Mouse (Mus musculus) MEL (cell line): ENCODE results near the gene 1700025G04Rik. TPM values are rescaled to one million over a fixed set of nuclear protein-coding genes. Genes with fewer than 3 reads are reported as not detected.

Experiments
- DNase-seq: peaks from one replicate; pipeline ENCODE4 v3.0.0; 2011; ENCODE audit warnings: low read depth, low spot score
- H3K27ac ChIP-seq: 2 replicates; pipeline ENCODE4 v1.5.1; 2012; ENCODE audit warnings: low read depth, mild to moderate bottlenecking, control low read depth, low read length, moderate library complexity; ENCODE audit not compliant: control insufficient read depth
- H3K27me3 ChIP-seq, 2 experiments: fragments of 150-350 bp in 1 of 2; sonication (generic) in 1 of 2; 2 replicates each; pipeline ENCODE4 v1.6.1; 2012; ENCODE audit warnings: low read length in 2 of 2, mild to moderate bottlenecking in 2 of 2, improper control_type of control experiment in 1 of 2, moderate library complexity in 1 of 2; ENCODE audit not compliant: insufficient read depth in 2 of 2, control insufficient read depth in 1 of 2
- H3K36me3 ChIP-seq, 2 experiments: 2 replicates each; pipeline ENCODE4 v1.6.1; 2012 to 2014; ENCODE audit warnings: low read length in 2 of 2, improper control_type of control experiment in 1 of 2, inconsistent platforms in 1 of 2, mild to moderate bottlenecking in 1 of 2; ENCODE audit not compliant: insufficient read depth in 2 of 2, control insufficient read depth in 1 of 2
- H3K4me1 ChIP-seq, 2 experiments: fragments of 150-350 bp in 1 of 2; sonication (generic) in 1 of 2; 2 replicates each; pipeline ENCODE4 v1.6.1; 2012; ENCODE audit warnings: low read length in 2 of 2, improper control_type of control experiment in 1 of 2, mild to moderate bottlenecking in 1 of 2; ENCODE audit not compliant: insufficient read depth in 2 of 2, control insufficient read depth in 1 of 2
- H3K4me3 ChIP-seq, 2 experiments: fragments of 150-350 bp in 1 of 2; sonication (generic) in 1 of 2; 2 replicates each; pipeline ENCODE4 v1.5.1; 2012; ENCODE audit warnings: low read depth in 2 of 2, low read length in 2 of 2, mild to moderate bottlenecking in 2 of 2, moderate library complexity in 2 of 2, control low read depth in 1 of 2, improper control_type of control experiment in 1 of 2; ENCODE audit not compliant: control insufficient read depth in 1 of 2, insufficient read depth in 1 of 2
- H3K79me2 ChIP-seq: 2 replicates; pipeline ENCODE4 v1.6.1; 2012; ENCODE audit warnings: mild to moderate bottlenecking, low read length, moderate library complexity; ENCODE audit not compliant: control insufficient read depth, poor library complexity, insufficient read depth
- H3K9ac ChIP-seq: 2 replicates; pipeline ENCODE4 v1.6.1; 2012; ENCODE audit warnings: low read depth, mild to moderate bottlenecking, control low read depth, low read length, moderate library complexity; ENCODE audit not compliant: control insufficient read depth, poor library complexity, severe bottlenecking
- H3K9me3 ChIP-seq: fragments of 150-350 bp; sonication (generic); replicated peaks from 2 replicates; pipeline ENCODE4 v1.6.1; 2012; ENCODE audit warnings: mild to moderate bottlenecking, low read length, improper control_type of control experiment, moderate library complexity; ENCODE audit not compliant: insufficient read depth
- BHLHE40 ChIP-seq: IDR thresholded peaks from 2 replicates; pipeline ENCODE4 v1.6.1; 2012; ENCODE audit warnings: low read depth, mild to moderate bottlenecking, inconsistent platforms, low read length, improper control_type of control experiment, borderline replicate concordance
- CHD1 ChIP-seq: IDR thresholded peaks from 2 replicates; pipeline ENCODE4 v1.6.1; 2012; ENCODE audit warnings: low read depth, mild to moderate bottlenecking, inconsistent platforms, low read length, improper control_type of control experiment
- EP300 ChIP-seq, 2 experiments: IDR thresholded peaks; 2 replicates each; pipeline ENCODE4 v1.6.1; 2011; ENCODE audit warnings: improper control_type of control experiment in 2 of 2, low read length in 2 of 2, low read depth in 1 of 2, mild to moderate bottlenecking in 1 of 2
- ETS1 ChIP-seq: IDR thresholded peaks from 2 replicates; pipeline ENCODE4 v1.6.1; 2012; ENCODE audit warnings: low read depth, mild to moderate bottlenecking, inconsistent platforms, low read length, improper control_type of control experiment, moderate library complexity
- GABPA ChIP-seq: IDR thresholded peaks from 2 replicates; pipeline ENCODE4 v1.6.1; 2012; ENCODE audit warnings: low read depth, mild to moderate bottlenecking, inconsistent platforms, low read length, improper control_type of control experiment, moderate library complexity
- GATA1 ChIP-seq: IDR thresholded peaks from 2 replicates; pipeline ENCODE4 v1.6.1; 2011; ENCODE audit warnings: low read depth, low read length, improper control_type of control experiment
- MAFK ChIP-seq: IDR thresholded peaks from 2 replicates; pipeline ENCODE4 v1.6.1; 2011; ENCODE audit warnings: low read depth, mild to moderate bottlenecking, low read length, improper control_type of control experiment, borderline replicate concordance
- MAZ ChIP-seq: IDR thresholded peaks from 2 replicates; pipeline ENCODE4 v1.6.1; 2012; ENCODE audit warnings: low read depth, mild to moderate bottlenecking, inconsistent platforms, low read length, improper control_type of control experiment
- MYC ChIP-seq: IDR thresholded peaks from 2 replicates; pipeline ENCODE4 v1.6.1; 2011; ENCODE audit warnings: low read depth, mild to moderate bottlenecking, low read length, improper control_type of control experiment, moderate library complexity
- POLR2A ChIP-seq, 2 experiments: IDR thresholded peaks; 2 replicates each; pipeline ENCODE4 v1.6.1; 2011 to 2012; ENCODE audit warnings: low read length in 2 of 2, mild to moderate bottlenecking in 2 of 2, control low read depth in 1 of 2, improper control_type of control experiment in 1 of 2, low read depth in 1 of 2, moderate library complexity in 1 of 2; ENCODE audit not compliant: control insufficient read depth in 1 of 2, insufficient read depth in 1 of 2, poor library complexity in 1 of 2
- RAD21 ChIP-seq: IDR thresholded peaks from 2 replicates; pipeline ENCODE4 v1.6.1; 2011; ENCODE audit warnings: mild to moderate bottlenecking, low read depth, low read length, improper control_type of control experiment
- RCOR1 ChIP-seq: IDR thresholded peaks from 2 replicates; pipeline ENCODE4 v1.6.1; 2012; ENCODE audit warnings: low read depth, mild to moderate bottlenecking, inconsistent platforms, low read length, improper control_type of control experiment
- SIN3A ChIP-seq: IDR thresholded peaks from 2 replicates; pipeline ENCODE4 v1.6.1; 2012; ENCODE audit warnings: low read length, improper control_type of control experiment, inconsistent platforms
- TAL1 ChIP-seq: IDR thresholded peaks from 2 replicates; pipeline ENCODE4 v1.6.1; 2012; ENCODE audit warnings: mild to moderate bottlenecking, inconsistent platforms, low read length, moderate library complexity, mixed read lengths
- TCF12 ChIP-seq: IDR thresholded peaks from 2 replicates; pipeline ENCODE4 v1.6.1; 2014; ENCODE audit warnings: low read depth, mild to moderate bottlenecking, inconsistent platforms, low read length, improper control_type of control experiment, moderate library complexity
- UBTF ChIP-seq: IDR thresholded peaks from 2 replicates; pipeline ENCODE4 v1.6.1; 2012; ENCODE audit warnings: low read depth, mild to moderate bottlenecking, inconsistent platforms, low read length, improper control_type of control experiment, moderate library complexity, borderline replicate concordance; ENCODE audit not compliant: insufficient read depth
- ZC3H11A ChIP-seq: IDR thresholded peaks from 2 replicates; pipeline ENCODE4 v1.6.1; 2012; ENCODE audit warnings: low read depth, mild to moderate bottlenecking, inconsistent platforms, low read length, improper control_type of control experiment
- ZKSCAN1 ChIP-seq: IDR thresholded peaks from 2 replicates; pipeline ENCODE4 v1.6.1; 2012; ENCODE audit warnings: low read depth, mild to moderate bottlenecking, inconsistent platforms, low read length, improper control_type of control experiment, moderate library complexity
- ZNF384 ChIP-seq: IDR thresholded peaks from 2 replicates; pipeline ENCODE4 v1.6.1; 2012; ENCODE audit warnings: low read depth, mild to moderate bottlenecking, inconsistent platforms, low read length, improper control_type of control experiment
- polyA plus RNA-seq, 2 experiments: library from polyadenylated mRNA; stranded (reverse) in 1 of 2; unstranded in 1 of 2; fragments of >175 nt in 1 of 2; fragments of >200 nt in 1 of 2; gene quantifications; 2 replicates each; pipeline versions ENCODE4 v1.2.1 to v1.2.4; 2012; ENCODE audit warnings: low replicate concordance in 2 of 2, low read depth in 1 of 2; ENCODE audit not compliant: insufficient read length in 2 of 2, insufficient read depth in 1 of 2, missing spikeins in 1 of 2
- total RNA-seq: library from RNA; depleted of rRNA; stranded (reverse); fragments of 300-350 nt; gene quantifications from 2 replicates; pipeline ENCODE4 v1.2.3, GENCODE M21; 2012

The 1700025G04Rik gene
- total and polyA plus RNA-seq, 3 experiments, result 0.04 to 0.91 TPM; not detected in 1

- Histone ChIP-seq H3K4me1 (peaks cover 28 to 38% of the 10 kb centered on the region in 2 experiments), H3K9ac (no peak overlapping the region), H3K36me3 (peaks cover 0 to 23% of the 10 kb centered on the region in 2 experiments; a peak in 2 of 4 replicates)
- TF ChIP-seq MAZ, result peak; percentile 50; the same call in 1 of the 2 replicates
- no peak for TF ChIP-seq UBTF
- TF ChIP-seq ZKSCAN1, result no peak
- no peak for TF ChIP-seq ZC3H11A
- no peak for TF ChIP-seq POLR2A (IDR thresholded peaks at IDR 0.05; ENCODE audit: control insufficient read depth in 1 of 2, insufficient read depth in 1 of 2, low read depth in 1 of 2, low read length in 2 of 2, poor library complexity in 1 of 2)
- TF ChIP-seq RCOR1, result peak; percentile 43; the same call in 1 of the 2 replicates
- TF ChIP-seq TCF12, result peak; percentile 88
- TF ChIP-seq ZNF384, result no peak
- TF ChIP-seq SIN3A, result peak; percentile 45
- peak; percentile 74 for TF ChIP-seq TAL1
- no peak for TF ChIP-seq MAFK
- no peak for TF ChIP-seq CHD1
- TF ChIP-seq MYC, result peak; percentile 42; the same call in 1 of the 2 replicates
- TF ChIP-seq RAD21, result no peak
- TF ChIP-seq GATA1, result peak; percentile 76
- TF ChIP-seq BHLHE40, result no peak
- peak; percentile 72 for TF ChIP-seq ETS1
- peak; percentile 66 to 72 for TF ChIP-seq EP300 (IDR thresholded peaks at IDR 0.05; ENCODE audit: low read depth in 1 of 2, low read length in 2 of 2)
- 0 out of 2 replicates have a peak, but pooled peaks have one; percentile 8 for TF ChIP-seq GABPA
- TF ChIP-seq, all 39 proteins: peak for 10
- no peaks in the 10 kb centered on the region for H3K27me3 ChIP-seq
- no peaks in the 10 kb centered on the region for H3K79me2 ChIP-seq
- peak overlapping the region in 1 of 2 experiments; percentile 15; a peak in 1 of 4 replicates for H3K4me3 ChIP-seq
- no peaks in the 10 kb centered on the region for H3K9me3 ChIP-seq
- peak; percentile 83 for DNase-seq
- peak overlapping the region; percentile 37 for H3K27ac ChIP-seq
Observed at GRCm38 (mm10) chr1:151944457-151945223, 145.3 kb downstream of the 1700025G04Rik start.
